Mouse (Mus musculus) monocyte, adult 5-6 weeks (primary cell): Measurements from ENCODE around the gene Tubgcp5. TPM values are rescaled to one million over a fixed set of nuclear protein-coding genes. Genes with fewer than 3 reads are reported as not detected.

Experiments used
- total RNA-seq: library from RNA; stranded (forward); fragments of 200-1000, 200-491, 200-594 nt; gene quantifications from 3 replicates; pipeline ENCODE4 v1.2.3, GENCODE M21; 2017

Tubgcp5 gene
- total RNA-seq, 1 experiment from 2014 or later: 26.8 TPM

Other genes with a start within 250 kb of the Tubgcp5 start
- 0.53 to 1.6 TPM in 2 of 3 replicates, not detected in the other for gene Siglech, start 26.0 kb upstream of the Tubgcp5 start, total RNA-seq
- 93.0 to 117 TPM (median 105 TPM) in 3 replicates for gene Cyfip1, start 47.6 kb downstream of the Tubgcp5 start, total RNA-seq
- 45.5 to 55.8 TPM (median 54.9 TPM) in 3 replicates for gene Nipa2, start 168.3 kb downstream of the Tubgcp5 start, total RNA-seq
- 0.68 TPM in 1 of 3 replicates, not detected in the others for gene Nipa1, start 225.8 kb downstream of the Tubgcp5 start, total RNA-seq